Mouse (Mus musculus) adrenal gland, postnatal 14 days (tissue): ENCODE measurements around the gene Avpi1. TPM values are rescaled to one million over a fixed set of nuclear protein-coding genes. Genes with fewer than 3 reads are reported as not detected.

Experiments used
- DNase-seq: peaks from one replicate; pipeline ENCODE4 v3.0.0; 2021; ENCODE audit warnings: mixed read lengths
- long read RNA-seq, 2 experiments: library from polyadenylated mRNA; stranded (forward); transcript quantifications; one replicate each; pipeline ENCODE4 v2.0.0; 2021
- total RNA-seq: library from RNA; stranded (reverse); gene quantifications from 2 replicates; pipeline ENCODE4 v1.2.3, GENCODE M21; 2021

The Avpi1 gene
- 47.4 and 48.9 TPM in 2 replicates for total RNA-seq
- long read RNA-seq, experiment 1, transcript Avpi1-201 (3 exons, 1,044 nt) = major isoform, 75 of 77 reads
- long read RNA-seq, experiment 1, partial matches to known transcripts = 0 of 77 reads
- long read RNA-seq, experiment 1, other reads (novel, unspliced or antisense) = 2 of 77 reads
- long read RNA-seq, experiment 2, transcript Avpi1-201 (3 exons, 1,044 nt) = major isoform, 47 of 55 reads
- long read RNA-seq, experiment 2, partial matches to known transcripts = 7 of 55 reads
- long read RNA-seq, experiment 2, other reads (novel, unspliced or antisense) = 1 of 55 reads

DNA sequence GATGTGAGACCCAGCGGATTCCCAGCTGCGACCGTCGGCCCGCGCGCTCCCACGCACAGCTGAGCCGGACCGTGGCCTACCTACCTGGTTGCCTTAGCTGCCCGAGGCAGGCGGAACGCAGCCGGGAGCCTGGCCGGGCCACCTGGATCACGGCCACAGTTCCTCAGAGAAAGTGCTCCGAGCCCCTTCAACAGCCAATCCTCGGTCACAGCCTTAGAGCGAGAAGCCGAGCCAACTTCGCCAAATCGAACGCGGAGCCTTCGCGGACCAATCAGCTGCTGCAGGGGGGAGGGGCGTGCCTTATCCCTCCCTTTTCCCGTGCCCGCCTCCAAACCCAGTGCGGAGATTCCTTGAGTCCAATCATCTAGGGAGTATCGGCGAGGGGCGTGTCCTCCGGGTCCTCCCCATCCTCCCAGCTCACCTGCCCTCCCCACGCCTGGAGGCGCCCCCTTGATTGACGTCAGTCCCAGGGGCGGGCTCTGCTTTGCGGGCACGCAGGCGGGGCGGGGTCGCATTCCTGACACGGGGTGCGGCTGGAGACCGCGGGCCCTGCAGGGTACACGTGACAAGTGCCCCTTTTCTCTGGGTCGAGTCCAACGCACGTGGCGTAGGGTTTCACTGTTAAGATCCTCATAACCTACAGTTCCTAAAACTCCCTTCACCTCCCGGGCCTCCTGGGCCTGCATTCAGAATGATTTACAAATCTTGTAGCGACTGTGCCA is at the start of gene Avpi1:
Avpi1 (minus strand) TSS at position 273 of the 722 bp plus-strand sequence.
- peak; percentile 98 for DNase-seq

GRCm38 (mm10) chr19:42177461-42177860 is 48.6 kb upstream of the Avpi1 start:
- no peak for DNase-seq

DNA sequence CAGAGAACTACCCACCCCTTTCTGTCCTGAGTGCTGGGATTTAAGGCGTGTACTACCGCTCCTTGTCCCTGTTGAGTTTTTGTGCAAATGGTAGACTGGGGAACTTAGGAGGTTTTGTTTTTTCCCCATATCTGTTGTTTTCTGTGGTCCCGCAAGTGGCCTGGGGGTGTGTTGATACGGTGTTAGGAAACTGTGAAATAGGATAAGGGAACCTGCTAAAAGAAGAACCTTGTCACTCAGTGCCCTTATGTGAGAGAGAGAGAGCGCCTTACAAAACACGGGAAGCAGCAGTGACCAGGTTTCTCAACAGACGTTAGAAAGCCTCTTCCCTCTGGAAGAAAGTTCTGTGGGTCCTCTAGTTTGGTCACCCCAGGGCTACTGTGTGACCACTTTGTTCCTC is 48.0 kb upstream of the Avpi1 start:
- DNase-seq = no peak

DNA sequence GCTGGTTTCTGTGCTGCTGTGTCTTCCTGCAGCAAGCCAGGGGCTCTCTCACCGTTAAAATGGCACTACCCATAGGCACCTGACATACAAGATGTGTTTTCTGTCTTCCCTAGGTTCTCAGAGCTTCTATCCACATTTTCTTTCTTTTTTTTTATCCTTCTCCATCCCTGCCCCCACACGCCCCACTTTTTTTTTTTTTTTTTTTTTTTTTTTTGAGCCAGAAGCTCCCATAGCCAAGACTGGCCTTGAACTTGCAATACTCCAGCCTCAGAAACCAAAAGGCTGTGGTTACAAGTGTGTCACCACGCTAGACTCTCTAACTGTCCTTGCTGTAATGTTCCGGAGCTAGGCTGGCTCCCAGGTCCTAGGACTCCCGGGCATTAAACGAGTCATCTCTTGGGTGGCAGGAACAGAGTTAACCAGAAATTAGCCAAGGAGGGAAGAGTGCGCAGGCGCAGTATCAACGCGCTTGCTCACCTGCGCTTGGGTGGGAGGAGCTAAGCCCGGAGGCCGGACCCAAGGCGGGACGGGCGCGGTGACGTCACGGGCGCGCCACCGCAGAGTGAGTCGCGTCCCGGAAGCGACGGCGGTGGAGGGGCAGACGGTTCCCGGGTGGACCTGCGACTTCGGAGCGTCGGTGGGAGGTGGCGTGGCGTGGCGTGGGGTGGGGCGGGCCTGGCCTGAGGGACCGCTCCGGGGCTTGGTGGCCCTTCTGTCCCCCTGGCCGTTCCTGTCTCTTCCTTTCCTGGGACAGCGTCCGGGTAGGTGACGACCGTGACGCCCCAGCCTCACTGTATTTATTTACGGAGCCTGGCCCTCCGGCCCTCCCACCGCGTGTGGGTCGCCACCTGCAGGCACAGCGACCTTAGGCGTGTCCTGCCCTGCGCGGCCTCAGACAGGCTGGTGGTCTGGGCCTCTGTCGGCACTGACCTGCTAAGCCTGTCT is 41.4 kb upstream of the Avpi1 start:
- DNase-seq = peak; percentile 96

DNA sequence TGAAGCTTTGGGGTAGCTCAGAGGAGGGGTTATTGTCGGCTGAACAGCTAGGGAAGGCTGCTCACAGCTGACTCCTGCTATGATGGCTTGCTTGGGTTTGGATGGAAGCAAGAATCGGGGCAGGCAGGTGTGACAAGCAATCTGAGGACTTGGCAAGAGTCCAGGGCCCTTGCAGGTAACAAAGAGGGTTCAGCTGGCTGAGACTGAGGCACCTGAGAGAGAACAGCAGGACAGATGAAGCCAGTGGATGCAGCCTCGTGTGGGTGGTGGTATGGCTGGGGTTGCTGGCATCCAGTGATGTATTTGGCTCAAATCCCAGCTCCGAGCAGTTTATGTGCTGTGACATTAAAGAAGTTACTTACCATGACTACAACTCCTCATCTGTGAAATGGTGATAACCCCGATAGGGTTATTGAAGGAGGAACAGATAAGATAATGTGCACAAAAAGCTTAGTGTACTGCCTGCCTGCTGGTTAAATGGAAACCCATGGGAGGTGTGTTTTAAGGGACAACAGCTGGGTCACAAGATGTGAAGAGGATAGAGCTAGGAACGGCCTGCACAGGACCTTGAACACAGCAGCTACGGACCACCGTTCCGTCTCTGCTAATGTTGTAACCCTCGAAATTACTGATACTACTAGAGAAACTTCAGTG is 40.6 kb upstream of the Avpi1 start:
- no peak for DNase-seq

DNA sequence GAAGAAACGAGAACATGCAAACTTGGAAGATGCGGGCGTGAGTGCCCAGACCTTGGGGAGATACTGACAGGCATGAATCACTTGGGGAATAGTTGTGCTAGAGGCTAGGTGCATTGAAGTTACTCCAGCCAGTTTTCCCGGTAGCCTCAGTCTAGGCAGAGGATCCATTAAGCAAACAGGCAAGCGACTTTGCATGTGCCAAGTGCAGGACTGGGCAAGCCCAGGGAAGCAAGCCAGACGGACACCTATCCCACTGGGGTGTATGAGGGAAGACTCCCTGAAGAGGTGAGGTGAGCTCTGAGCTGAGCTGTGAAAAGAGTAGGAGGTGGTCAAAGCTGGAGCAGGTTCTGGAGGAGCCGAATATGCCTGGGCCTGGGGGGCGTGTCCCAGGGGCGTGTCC is 38.6 kb upstream of the Avpi1 start:
- DNase-seq = no peak

GRCm38 (mm10) chr19:42166766-42167165 is 37.9 kb upstream of the Avpi1 start:
- DNase-seq = no peak

GRCm38 (mm10) chr19:42166130-42166529 is 37.3 kb upstream of the Avpi1 start:
- peak; percentile 95 for DNase-seq

GRCm38 (mm10) chr19:42164188-42164587 is 35.3 kb upstream of the Avpi1 start:
- DNase-seq = no peak

DNA sequence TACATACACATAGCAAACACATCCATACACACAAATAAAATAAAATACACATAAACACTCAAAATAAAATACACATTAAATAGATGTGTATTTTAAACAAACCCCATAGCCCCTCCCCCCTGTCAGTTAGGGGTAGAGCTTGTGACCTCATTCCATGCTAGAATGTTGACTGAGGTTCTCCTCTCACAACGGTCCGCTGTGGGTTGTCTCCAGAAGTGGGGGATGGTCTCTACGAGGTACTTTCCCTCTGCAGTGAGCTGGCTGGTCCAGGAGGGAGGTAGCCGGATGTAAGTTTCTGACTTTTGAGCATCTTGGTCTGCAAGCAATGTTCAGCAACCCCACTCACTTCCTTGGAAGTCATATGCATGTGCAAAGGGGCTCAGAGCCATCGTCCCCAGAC is 34.9 kb upstream of the Avpi1 start, which contains the start of gene Zfyve27:
Zfyve27 (plus strand) TSS at position 188 of the 400 bp plus-strand sequence.
- no peak for DNase-seq

GRCm38 (mm10) chr19:42158246-42159017 is 29.6 kb upstream of the Avpi1 start:
- DNase-seq = no peak

- peak; percentile 43 for DNase-seq
Measured at GRCm38 (mm10) chr19:42157493-42158237, 28.8 kb upstream of the Avpi1 start.

DNA sequence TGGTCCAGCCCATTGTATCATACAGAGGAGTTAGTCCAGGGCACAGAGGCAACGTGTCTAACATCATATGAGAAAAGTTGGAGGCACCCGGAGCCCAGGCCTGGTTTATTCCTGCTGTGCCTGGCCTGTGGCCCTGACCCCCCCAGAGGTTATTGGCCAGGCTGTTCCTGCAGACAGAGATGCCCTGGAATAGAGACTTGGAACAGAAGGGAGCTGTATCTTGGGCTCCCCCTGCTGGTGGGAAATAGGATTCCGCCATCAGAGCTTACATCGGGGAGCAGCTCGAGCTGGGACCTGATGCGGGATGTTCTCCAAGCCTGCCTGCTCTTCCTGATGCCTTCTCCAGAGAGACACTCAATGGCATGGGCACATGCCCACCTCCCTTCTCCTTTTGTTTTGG is 23.1 kb upstream of the Avpi1 start:
- DNase-seq = peak; percentile 91

- DNase-seq = no peak
Measured at GRCm38 (mm10) chr19:42148569-42148860, 19.7 kb upstream of the Avpi1 start.

- DNase-seq = peak; percentile 87
Measured at GRCm38 (mm10) chr19:42147769-42148568, 19.1 kb upstream of the Avpi1 start.

DNA sequence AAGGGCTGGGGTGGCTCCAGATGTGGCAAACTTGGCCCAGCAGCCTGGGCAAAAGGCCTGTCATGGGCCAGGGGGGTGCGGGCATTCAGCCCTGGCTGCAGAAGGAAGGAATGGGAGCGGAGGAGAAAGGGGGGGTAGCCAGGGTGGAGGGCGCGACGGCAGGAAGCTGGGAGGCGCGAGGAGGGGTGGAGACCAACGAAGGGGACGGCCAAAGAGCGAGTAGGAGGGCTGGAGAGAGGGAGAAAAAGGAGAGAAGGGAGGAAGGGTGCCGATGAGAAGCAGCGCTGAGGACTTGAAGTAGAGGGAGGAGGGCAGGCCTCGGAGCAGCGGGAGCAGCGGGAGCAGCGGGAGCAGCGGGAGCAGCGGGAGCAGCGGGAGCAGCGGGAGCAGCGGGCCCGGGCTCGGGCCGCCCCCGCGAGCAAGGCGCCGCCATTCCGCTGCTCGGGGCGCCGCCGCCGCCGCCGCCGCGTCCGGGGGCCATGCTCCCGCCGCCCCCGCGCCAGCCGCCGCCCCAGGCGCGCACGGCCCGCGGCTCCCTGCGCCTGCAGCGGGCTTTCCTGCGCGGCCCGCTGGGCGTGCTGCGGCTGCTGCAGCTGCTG is 18.4 kb upstream of the Avpi1 start, which contains the start of gene Marveld1:
Marveld1 (plus strand) TSS at position 231 of the 599 bp plus-strand sequence.
- DNase-seq = peak; percentile 91

DNA sequence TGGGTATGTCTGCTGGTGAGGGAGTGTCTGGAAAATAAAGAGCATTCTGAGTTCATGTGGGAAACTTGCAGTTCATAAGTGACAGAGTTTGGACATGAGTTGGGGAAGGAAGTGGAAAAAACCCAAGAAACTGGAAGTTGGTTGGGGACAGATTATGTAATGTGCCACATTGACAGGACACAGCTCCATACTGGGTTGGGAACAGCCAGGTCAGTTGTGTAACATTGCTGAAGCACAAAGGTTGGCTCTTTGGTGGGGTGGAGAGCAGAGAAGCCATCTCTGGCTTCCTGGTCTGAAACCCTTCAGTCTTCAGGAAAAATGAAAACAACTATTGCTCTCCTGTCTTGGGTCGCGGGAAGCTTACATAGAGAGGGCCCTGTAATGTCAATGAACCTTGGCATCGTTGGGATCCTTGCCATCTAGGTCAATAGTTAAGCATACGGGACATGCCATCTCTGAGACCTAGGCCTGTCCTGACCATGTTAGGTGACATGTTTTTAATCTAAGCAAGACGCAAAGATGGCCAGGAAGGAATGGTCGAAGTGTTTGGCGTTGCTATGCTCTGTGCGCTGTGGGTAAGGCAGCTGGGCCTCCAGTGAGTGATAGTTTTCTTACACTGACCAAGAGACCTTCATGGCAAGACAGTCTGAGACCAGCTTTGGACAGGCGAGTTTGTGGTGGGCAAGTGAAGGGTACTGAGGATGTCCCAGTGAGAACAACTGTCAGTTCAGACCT is 17.6 kb upstream of the Avpi1 start:
- peak; percentile 53 for DNase-seq

- DNase-seq = no peak
Measured at GRCm38 (mm10) chr19:42145731-42146130, 16.9 kb upstream of the Avpi1 start.

DNA sequence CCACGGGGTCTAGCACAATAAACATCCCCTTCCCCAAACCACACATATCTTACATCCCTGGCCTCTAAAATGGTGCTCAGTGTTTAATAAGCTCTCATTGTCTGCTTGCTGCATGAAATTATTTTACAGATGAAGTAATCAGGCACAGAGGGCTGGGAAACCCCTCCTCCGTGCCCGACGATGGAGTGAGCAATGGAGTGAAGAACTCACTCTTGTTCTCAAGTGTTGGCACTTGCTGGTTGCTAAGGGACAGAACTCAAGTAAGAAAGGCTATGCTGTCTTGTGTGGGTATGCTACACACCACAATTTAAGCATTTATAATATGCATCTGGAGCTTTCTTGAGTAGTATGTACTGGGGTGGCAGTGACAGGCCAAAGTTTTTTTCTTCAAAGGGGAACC is 16.4 kb upstream of the Avpi1 start:
- no peak for DNase-seq
